Mouse (Mus musculus) heart, embryonic 11.5 days (tissue): ENCODE results near the gene Trabd2b. TPM values are rescaled to one million over a fixed set of nuclear protein-coding genes. Genes with fewer than 3 reads are reported as not detected.
A peak's percentile ranks its signal among the peaks of the same experiment; 100 is the strongest.

Experiments used
- ATAC-seq: fragments of 200-750 bp; cut with Nextera tagmentation; replicated peaks from 2 replicates; pipeline ENCODE4 v1.8.0; 2017; ENCODE audit warnings: moderate library complexity; ENCODE audit not compliant: insufficient number of reproducible peaks, low FRiP score, low TSS enrichment
- H3K27ac ChIP-seq: fragments of 300-500 bp; sonication (generic); 2 replicates; pipeline ENCODE4 v1.5.1; 2014; ENCODE audit warnings: mild to moderate bottlenecking, low read depth, low read length
- H3K27me3 ChIP-seq: fragments of 300-500 bp; sonication (generic); 2 replicates; pipeline ENCODE4 v1.6.1; 2014; ENCODE audit warnings: mild to moderate bottlenecking, low read length, mixed read lengths; ENCODE audit not compliant: control insufficient read depth, insufficient read depth
- H3K36me3 ChIP-seq: fragments of 300-500 bp; sonication (generic); 2 replicates; pipeline ENCODE4 v1.6.1; 2014; ENCODE audit warnings: mild to moderate bottlenecking, low read length, moderate library complexity, mixed read lengths; ENCODE audit not compliant: control insufficient read depth, insufficient read depth
- H3K4me1 ChIP-seq: fragments of 300-500 bp; sonication (generic); 2 replicates; pipeline ENCODE4 v1.6.1; 2014; ENCODE audit warnings: low read length; ENCODE audit not compliant: control insufficient read depth, insufficient read depth
- H3K4me2 ChIP-seq: fragments of 300-500 bp; sonication (generic); 2 replicates; pipeline ENCODE4 v1.6.1; 2014; ENCODE audit warnings: mild to moderate bottlenecking, moderate library complexity
- H3K4me3 ChIP-seq: fragments of 300-500 bp; sonication (generic); 2 replicates; pipeline ENCODE4 v1.5.1; 2014; ENCODE audit warnings: low read depth, low read length
- H3K9ac ChIP-seq: fragments of 300-500 bp; sonication (generic); 2 replicates; pipeline ENCODE4 v1.6.1; 2014; ENCODE audit warnings: mild to moderate bottlenecking, low read depth, low read length, moderate library complexity
- H3K9me3 ChIP-seq: fragments of 300-500 bp; sonication (generic); replicated peaks from 2 replicates; pipeline ENCODE4 v1.6.1; 2016; ENCODE audit warnings: low read length; ENCODE audit not compliant: control insufficient read depth
- WGBS: fragments of 180-500 bp; shearing (Covaris S2); extraction: QIAGEN DNeasy Blood & Tissue Kit; methylation state at CpG from one replicate; pipeline ENCODE4 v1.1.7; 2014; ENCODE audit not compliant: insufficient replicate concordance; 5-methylcytosine and 5-hydroxymethylcytosine counted together
- polyA plus RNA-seq: library from polyadenylated mRNA; unstranded; fragments of >200 nt; fragmentation: Nextera tagmentation; extraction: Ambion mirVana; gene quantifications from 2 replicates; pipeline ENCODE4 v1.2.1, GENCODE M21; 2014

Trabd2b gene
- polyA plus RNA-seq, 1 experiment from 2014 or later = 1.5 TPM

DNA sequence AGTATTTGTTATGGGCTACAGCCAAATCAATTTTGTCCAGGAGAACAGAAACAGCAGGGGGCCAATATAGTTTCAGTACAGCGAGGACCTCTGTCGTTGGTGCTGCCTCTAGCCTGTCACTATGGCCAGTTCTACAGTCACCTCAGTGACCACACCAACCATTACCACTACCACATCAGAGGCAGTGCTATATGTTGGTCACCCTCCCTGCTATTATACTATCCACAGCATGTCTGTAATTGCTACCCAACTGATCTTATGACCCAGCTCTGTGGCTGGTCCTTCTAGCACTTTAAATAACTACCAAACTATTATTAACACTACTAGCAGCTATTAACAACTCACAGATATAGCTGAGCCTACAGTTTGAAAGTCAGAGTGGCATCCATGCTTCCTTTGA, 87.5 kb downstream of the Trabd2b start:
- Histone ChIP-seq H3K4me2 (no peak overlapping the region), H3K4me3 (no peak overlapping the region), H3K36me3 (no peaks in the 10 kb centered on the region), H3K4me1 (no peaks in the 10 kb centered on the region), H3K9ac (no peak overlapping the region), H3K27me3 (peaks cover 65% of the 10 kb centered on the region), H3K27ac (no peak overlapping the region), H3K9me3 (peaks cover 4% of the 10 kb centered on the region; the same call in 1 of the 2 replicates)
- 66% methylated on average over 2 of the region's 2 CpGs for WGBS
- ATAC-seq = no peak

DNA sequence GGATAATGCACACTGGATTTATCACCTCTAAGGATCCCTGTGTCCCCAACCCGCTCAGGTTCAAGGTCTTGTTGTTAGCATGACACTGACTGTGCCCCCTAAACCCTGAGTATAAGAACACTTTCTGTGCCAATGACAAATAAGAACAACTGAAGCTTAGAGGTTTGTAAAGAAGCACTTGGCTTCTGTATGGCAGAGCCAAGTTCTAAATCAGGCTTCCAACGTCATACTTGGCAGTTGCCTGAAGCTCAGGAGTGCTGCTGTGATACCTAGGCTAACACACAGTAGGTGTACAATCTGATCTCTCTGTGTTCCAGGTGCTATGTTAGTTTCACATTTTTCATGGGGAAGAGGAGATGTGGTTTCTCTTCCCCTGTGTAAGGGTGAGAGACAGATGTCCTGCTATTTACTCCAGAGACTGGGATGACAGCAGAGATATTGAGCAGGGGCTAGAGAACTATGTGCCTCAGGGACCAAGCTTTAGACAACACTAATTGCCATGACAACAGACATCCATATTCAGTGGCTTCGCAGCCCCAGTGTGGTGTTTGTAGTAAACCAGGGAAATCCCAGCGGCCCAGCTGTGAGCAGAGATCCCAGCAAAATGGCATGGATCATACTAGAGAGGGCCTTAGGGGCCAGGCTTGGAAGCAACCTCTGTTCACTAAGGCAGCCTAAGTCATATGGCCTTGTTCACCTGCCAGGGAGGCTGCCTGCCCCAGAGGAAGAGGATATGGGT, 89.3 kb downstream of the Trabd2b start:
- H3K4me2 ChIP-seq = no peak overlapping the region
- peaks cover 64% of the 10 kb centered on the region for H3K27me3 ChIP-seq
- ATAC-seq = no peak
- no peaks in the 10 kb centered on the region for H3K36me3 ChIP-seq
- 63% methylated on average over 4 of the region's 4 CpGs for WGBS
- H3K9ac ChIP-seq = no peak overlapping the region
- H3K27ac ChIP-seq = no peak overlapping the region
- H3K9me3 ChIP-seq = no peaks in the 10 kb centered on the region
- H3K4me1 ChIP-seq = peaks cover 8% of the 10 kb centered on the region; the same call in 1 of the 2 replicates
- H3K4me3 ChIP-seq = no peak overlapping the region

DNA sequence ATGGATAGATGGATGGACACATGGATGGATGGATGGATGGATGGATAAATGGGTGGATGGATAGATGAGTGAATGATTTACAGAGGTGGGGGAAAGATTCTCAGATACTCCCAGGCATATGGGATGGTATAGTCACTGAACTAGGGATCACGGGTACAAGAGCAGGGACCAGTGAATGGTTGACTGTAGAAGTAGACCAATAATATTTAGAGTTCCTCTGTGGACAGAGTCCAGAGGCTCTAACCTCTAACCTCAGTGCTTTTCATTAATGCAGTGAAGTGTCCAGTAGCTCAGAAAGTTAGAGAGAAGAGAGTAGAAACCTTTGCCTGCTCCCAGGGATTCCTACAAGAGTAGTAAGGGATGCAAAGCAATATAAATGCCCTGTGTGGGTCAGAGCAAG, 93.1 kb downstream of the Trabd2b start:
- H3K9ac ChIP-seq = no peak overlapping the region
- WGBS = 79% methylated on average over 1 of the region's 1 CpGs
- H3K27me3 ChIP-seq = peaks cover 63% of the 10 kb centered on the region
- no peak overlapping the region for H3K4me3 ChIP-seq
- no peak for ATAC-seq
- peaks cover 9% of the 10 kb centered on the region; the same call in 1 of the 2 replicates for H3K4me1 ChIP-seq
- no peaks in the 10 kb centered on the region for H3K9me3 ChIP-seq
- H3K4me2 ChIP-seq = no peak overlapping the region
- H3K27ac ChIP-seq = no peak overlapping the region
- H3K36me3 ChIP-seq = no peaks in the 10 kb centered on the region

DNA sequence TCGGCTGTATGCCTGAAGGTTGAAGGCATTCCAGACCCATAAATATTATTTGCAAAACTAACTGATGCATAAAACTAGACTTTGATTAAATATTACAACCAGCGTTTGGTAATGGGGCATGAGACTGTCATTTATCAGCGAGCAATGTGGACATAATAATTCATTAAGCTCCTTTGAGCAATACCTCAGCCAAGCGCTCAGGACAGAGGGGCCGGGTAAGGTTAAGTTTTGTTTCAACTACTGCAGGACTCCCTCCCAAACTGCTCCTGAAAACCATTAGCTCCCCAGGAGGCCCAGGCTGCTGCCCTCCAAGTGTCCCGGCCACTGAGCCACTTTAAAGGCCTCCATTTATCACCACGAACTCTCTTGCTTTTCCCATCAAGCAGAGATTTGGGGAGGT, 93.8 kb downstream of the Trabd2b start:
- Histone ChIP-seq H3K9me3 (no peaks in the 10 kb centered on the region), H3K4me3 (no peak overlapping the region), H3K4me2 (no peak overlapping the region), H3K36me3 (no peaks in the 10 kb centered on the region), H3K4me1 (peaks cover 9% of the 10 kb centered on the region; the same call in 1 of the 2 replicates), H3K27me3 (peaks cover 64% of the 10 kb centered on the region), H3K9ac (no peak overlapping the region), H3K27ac (no peak overlapping the region)
- ATAC-seq = no peak
- 60% methylated on average over 7 of the region's 7 CpGs for WGBS

DNA sequence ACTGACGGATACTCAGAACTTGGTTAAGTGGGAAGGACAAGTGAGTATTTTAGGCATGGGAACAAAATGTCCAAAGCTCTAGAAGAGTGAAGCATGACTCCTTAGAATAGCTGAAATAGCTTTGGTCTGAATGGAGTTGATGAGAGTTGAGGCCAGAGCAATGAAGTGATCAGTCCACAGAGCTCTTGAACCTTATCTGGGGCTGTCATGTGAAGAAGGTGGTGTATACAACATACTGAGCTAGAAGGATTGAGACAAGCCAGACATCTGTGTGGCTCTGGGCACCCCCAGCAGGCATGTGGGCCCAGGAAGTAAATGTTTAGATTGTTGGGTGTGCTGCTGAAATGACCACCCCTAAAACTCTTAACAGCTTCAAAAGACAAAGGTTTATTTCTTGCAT, 94.5 kb downstream of the Trabd2b start:
- peak; percentile 73 for ATAC-seq
- H3K4me2 ChIP-seq = no peak overlapping the region
- no peak overlapping the region for H3K4me3 ChIP-seq
- H3K36me3 ChIP-seq = no peaks in the 10 kb centered on the region
- H3K9me3 ChIP-seq = no peaks in the 10 kb centered on the region
- H3K4me1 ChIP-seq = peaks cover 9% of the 10 kb centered on the region; the same call in 1 of the 2 replicates
- H3K27me3 ChIP-seq = peaks cover 64% of the 10 kb centered on the region
- WGBS = 58% methylated on average over 1 of the region's 1 CpGs
- no peak overlapping the region for H3K27ac ChIP-seq
- H3K9ac ChIP-seq = no peak overlapping the region

DNA sequence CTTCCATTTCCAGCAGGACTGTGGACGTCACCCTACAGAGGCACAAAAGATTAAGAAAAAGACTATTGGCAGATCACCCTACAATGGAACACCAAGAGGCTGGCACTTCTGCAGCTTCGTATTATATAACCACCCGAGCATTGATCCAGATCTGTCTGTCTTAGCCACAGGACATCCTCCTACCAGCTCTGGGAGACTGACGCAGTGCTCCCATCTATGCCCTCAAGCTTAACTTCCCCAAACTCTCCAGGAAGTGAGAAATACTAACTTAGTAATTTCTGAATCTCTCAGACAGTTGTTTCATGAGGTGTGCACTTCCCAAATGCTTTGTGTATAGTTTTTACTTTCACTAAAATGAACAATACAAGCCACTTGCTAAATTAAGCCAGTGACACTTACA, 95.1 kb downstream of the Trabd2b start:
- Histone ChIP-seq H3K36me3 (no peaks in the 10 kb centered on the region), H3K9me3 (no peaks in the 10 kb centered on the region), H3K4me1 (peaks cover 9% of the 10 kb centered on the region; the same call in 1 of the 2 replicates), H3K4me3 (no peak overlapping the region), H3K9ac (no peak overlapping the region), H3K27me3 (peaks cover 59% of the 10 kb centered on the region), H3K4me2 (no peak overlapping the region), H3K27ac (no peak overlapping the region)
- WGBS = 72% methylated on average over 4 of the region's 4 CpGs
- no peak for ATAC-seq

DNA sequence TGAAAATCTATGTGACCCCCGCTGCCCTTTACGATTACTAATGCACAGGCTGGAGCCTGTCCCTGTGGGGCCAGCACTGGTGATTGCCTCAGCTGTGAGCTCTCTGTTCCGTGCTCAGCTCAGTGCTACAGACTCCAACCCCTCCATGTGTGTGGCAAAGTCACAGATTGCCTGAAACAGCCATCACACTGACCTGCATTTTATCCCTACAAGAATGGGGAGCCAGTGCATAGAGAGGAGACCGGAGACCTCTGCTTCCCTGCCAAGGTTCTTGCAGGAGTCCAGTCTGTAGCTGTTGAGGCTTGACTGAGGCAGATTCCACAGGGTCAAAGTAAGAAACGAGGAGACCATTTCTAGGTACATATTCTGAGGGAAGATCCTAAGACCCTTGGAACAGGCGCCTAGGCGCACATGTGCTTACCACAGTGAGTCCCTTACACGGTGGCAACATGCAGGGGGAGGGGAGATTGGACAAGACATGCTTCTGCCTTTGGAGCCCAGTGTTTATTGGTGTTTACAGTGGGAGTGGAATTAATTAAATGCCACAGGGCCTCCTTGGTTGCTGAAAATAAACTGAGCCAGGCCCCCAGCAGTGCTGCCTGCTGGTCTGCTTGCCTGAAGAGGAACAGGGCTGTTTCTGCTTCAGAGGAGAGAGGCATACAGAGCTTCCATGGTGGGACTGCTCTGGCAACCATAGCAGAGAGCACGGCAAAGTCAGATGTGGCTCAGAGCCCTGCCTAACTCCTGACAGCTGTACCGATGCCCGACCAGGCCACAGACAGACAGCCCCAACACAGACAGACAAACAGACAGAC, 97.9 kb downstream of the Trabd2b start:
- no peak overlapping the region for H3K4me2 ChIP-seq
- H3K36me3 ChIP-seq = no peaks in the 10 kb centered on the region
- no peak for ATAC-seq
- no peak overlapping the region for H3K9ac ChIP-seq
- H3K4me1 ChIP-seq = peaks cover 9% of the 10 kb centered on the region; the same call in 1 of the 2 replicates
- no peak overlapping the region for H3K27ac ChIP-seq
- no peaks in the 10 kb centered on the region for H3K9me3 ChIP-seq
- no peak overlapping the region for H3K4me3 ChIP-seq
- H3K27me3 ChIP-seq = peaks cover 38% of the 10 kb centered on the region
- WGBS = 59% methylated on average over 11 of the region's 11 CpGs

DNA sequence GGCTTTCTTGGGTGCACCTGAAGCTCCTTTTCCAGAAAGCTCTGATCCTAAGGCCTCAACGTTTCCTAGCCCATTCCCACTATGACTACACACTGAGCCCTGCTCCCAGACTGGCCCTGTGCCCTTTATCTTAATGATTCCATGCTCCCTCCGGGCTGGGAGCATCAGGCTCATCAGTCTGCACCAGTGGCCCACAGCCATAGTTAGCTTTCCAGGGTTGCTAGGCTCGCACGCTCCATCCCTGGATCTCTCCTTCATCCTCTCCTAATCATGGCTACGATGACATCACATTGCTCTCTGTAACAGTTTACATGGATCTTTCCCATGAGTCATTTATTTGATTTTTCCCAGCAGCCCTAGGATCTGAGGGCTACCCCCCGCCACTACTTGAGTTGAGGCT, 103.1 kb downstream of the Trabd2b start:
- no peak overlapping the region for H3K9ac ChIP-seq
- 72% methylated on average over 6 of the region's 6 CpGs for WGBS

More for the DNA sequence above, 103.1 kb downstream of the Trabd2b start:
- H3K4me3 ChIP-seq = no peak overlapping the region
- H3K9me3 ChIP-seq = no peaks in the 10 kb centered on the region
- H3K4me2 ChIP-seq = no peak overlapping the region
- no peaks in the 10 kb centered on the region for H3K36me3 ChIP-seq
- no peak overlapping the region for H3K27ac ChIP-seq
- no peak for ATAC-seq
- peaks cover 15% of the 10 kb centered on the region for H3K27me3 ChIP-seq
- no peaks in the 10 kb centered on the region; the same call in 1 of the 2 replicates for H3K4me1 ChIP-seq
